Mouse (Mus musculus): ENCODE measurements around the gene Oxct2a. TPM values are rescaled to one million over a fixed set of nuclear protein-coding genes. Genes with fewer than 3 reads are reported as not detected.

The Oxct2a gene
- total and polyA plus RNA-seq, 2 experiments from 2014 or later: not detected

GRCm38 (mm10) chr4:123293661-123294443 is 29.6 kb downstream of the Oxct2a start:
- DNase-seq (ENCODE audit: low spot score): no peak
- 57% methylated on average over 7 of the region's 7 CpGs for WGBS
- TF ChIP-seq EP300 (IDR thresholded peaks at IDR 0.05; ENCODE audit: low read depth): no peak
- TF ChIP-seq CTCF (IDR thresholded peaks at IDR 0.05; ENCODE audit: low read depth): no peak

GRCm38 (mm10) chr4:123292989-123293388 is 30.4 kb downstream of the Oxct2a start:
- H3K4me3 ChIP-seq (ENCODE audit: low read depth, low read length): no peak overlapping the region
- H3K4me1 ChIP-seq (ENCODE audit: control insufficient read depth, insufficient read depth): no peaks in the 10 kb centered on the region
- no peaks in the 10 kb centered on the region for H3K9me3 ChIP-seq (replicated peaks; ENCODE audit: control insufficient read depth, low read length)
- ATAC-seq (ENCODE audit: insufficient read depth, low read depth) (no peak), DNase-seq (ENCODE audit: low spot score) (no peak)
- peaks cover 95% of the 10 kb centered on the region for H3K36me3 ChIP-seq (replicated peaks; ENCODE audit: control insufficient read depth, insufficient read depth, low read length)
- H3K9ac ChIP-seq (replicated peaks; ENCODE audit: low read depth, low read length): no peak overlapping the region
- H3K4me2 ChIP-seq (ENCODE audit: low read depth, low read length): no peak overlapping the region
- H3K27me3 ChIP-seq (ENCODE audit: control insufficient read depth, insufficient read depth, low read length): no peaks in the 10 kb centered on the region
- TF ChIP-seq CTCF (IDR thresholded peaks at IDR 0.05; ENCODE audit: low read depth): no peak
- TF ChIP-seq EP300 (IDR thresholded peaks at IDR 0.05; ENCODE audit: low read depth): no peak
- WGBS: 69% methylated on average over 7 of the region's 7 CpGs
- no peak overlapping the region for H3K27ac ChIP-seq (ENCODE audit: low read depth)

More at GRCm38 (mm10) chr4:123293661-123294443, 29.6 kb downstream of the Oxct2a start:
- no peak for ATAC-seq (ENCODE audit: insufficient read depth, low read depth)
- Histone ChIP-seq H3K27me3 (ENCODE audit: control insufficient read depth, insufficient read depth, low read length) (no peaks in the 10 kb centered on the region), H3K36me3 (replicated peaks; ENCODE audit: control insufficient read depth, insufficient read depth, low read length) (peaks cover 92% of the 10 kb centered on the region), H3K4me1 (ENCODE audit: control insufficient read depth, insufficient read depth) (no peaks in the 10 kb centered on the region), H3K9ac (replicated peaks; ENCODE audit: low read depth, low read length) (no peak overlapping the region), H3K4me2 (ENCODE audit: low read depth, low read length) (no peak overlapping the region), H3K4me3 (ENCODE audit: low read depth, low read length) (no peak overlapping the region), H3K9me3 (replicated peaks; ENCODE audit: control insufficient read depth, low read length) (no peaks in the 10 kb centered on the region), H3K27ac (ENCODE audit: low read depth) (no peak overlapping the region)

GRCm38 (mm10) chr4:123292390-123292789 is 31.0 kb downstream of the Oxct2a start:
- DNase-seq (ENCODE audit: low spot score) (no peak), ATAC-seq (ENCODE audit: insufficient read depth, low read depth) (no peak)
- no peak overlapping the region for H3K27ac ChIP-seq (ENCODE audit: low read depth)
- H3K4me3 ChIP-seq (ENCODE audit: low read depth, low read length): no peak overlapping the region
- no peaks in the 10 kb centered on the region for H3K9me3 ChIP-seq (replicated peaks; ENCODE audit: control insufficient read depth, low read length)
- H3K36me3 ChIP-seq (replicated peaks; ENCODE audit: control insufficient read depth, insufficient read depth, low read length): peaks cover 95% of the 10 kb centered on the region
- no peak overlapping the region for H3K9ac ChIP-seq (replicated peaks; ENCODE audit: low read depth, low read length)
- H3K27me3 ChIP-seq (ENCODE audit: control insufficient read depth, insufficient read depth, low read length): no peaks in the 10 kb centered on the region
- no peaks in the 10 kb centered on the region for H3K4me1 ChIP-seq (ENCODE audit: control insufficient read depth, insufficient read depth)
- WGBS: 69% methylated on average over 3 of the region's 3 CpGs
- TF ChIP-seq CTCF (IDR thresholded peaks at IDR 0.05; ENCODE audit: low read depth): no peak
- no peak for TF ChIP-seq EP300 (IDR thresholded peaks at IDR 0.05; ENCODE audit: low read depth)
- H3K4me2 ChIP-seq (ENCODE audit: low read depth, low read length): no peak overlapping the region

- Histone ChIP-seq H3K9ac (replicated peaks; ENCODE audit: low read depth, low read length) (no peak overlapping the region), H3K36me3 (replicated peaks; ENCODE audit: control insufficient read depth, insufficient read depth, low read length) (peaks cover 73% of the 10 kb centered on the region), H3K9me3 (replicated peaks; ENCODE audit: control insufficient read depth, low read length) (no peaks in the 10 kb centered on the region), H3K27me3 (ENCODE audit: control insufficient read depth, insufficient read depth, low read length) (no peaks in the 10 kb centered on the region), H3K4me1 (ENCODE audit: control insufficient read depth, insufficient read depth) (peaks cover 25% of the 10 kb centered on the region), H3K4me3 (ENCODE audit: low read depth, low read length) (no peak overlapping the region), H3K27ac (ENCODE audit: low read depth) (no peak overlapping the region), H3K4me2 (ENCODE audit: low read depth, low read length) (no peak overlapping the region)
- ATAC-seq (ENCODE audit: insufficient read depth, low read depth) (no peak), DNase-seq (ENCODE audit: low spot score) (no peak)
- TF ChIP-seq EP300 (IDR thresholded peaks at IDR 0.05; ENCODE audit: low read depth) (no peak), CTCF (IDR thresholded peaks at IDR 0.05; ENCODE audit: low read depth) (no peak)
- 83% methylated on average over 12 of the region's 12 CpGs for WGBS
Observed at GRCm38 (mm10) chr4:123289038-123289437, 34.4 kb downstream of the Oxct2a start.

GRCm38 (mm10) chr4:123286790-123287189 is 36.6 kb downstream of the Oxct2a start:
- no peaks in the 10 kb centered on the region for H3K9me3 ChIP-seq (replicated peaks; ENCODE audit: control insufficient read depth, low read length)
- H3K9ac ChIP-seq (replicated peaks; ENCODE audit: low read depth, low read length): no peak overlapping the region
- TF ChIP-seq EP300 (IDR thresholded peaks at IDR 0.05; ENCODE audit: low read depth): no peak
- peaks cover 29% of the 10 kb centered on the region for H3K4me1 ChIP-seq (ENCODE audit: control insufficient read depth, insufficient read depth)
- ATAC-seq (ENCODE audit: insufficient read depth, low read depth) (no peak), DNase-seq (ENCODE audit: low spot score) (no peak)
- no peak overlapping the region for H3K4me2 ChIP-seq (ENCODE audit: low read depth, low read length)
- peaks cover 51% of the 10 kb centered on the region for H3K36me3 ChIP-seq (replicated peaks; ENCODE audit: control insufficient read depth, insufficient read depth, low read length)
- no peak overlapping the region for H3K4me3 ChIP-seq (ENCODE audit: low read depth, low read length)
- H3K27me3 ChIP-seq (ENCODE audit: control insufficient read depth, insufficient read depth, low read length): no peaks in the 10 kb centered on the region
- H3K27ac ChIP-seq (ENCODE audit: low read depth): no peak overlapping the region
- 55% methylated on average over 2 of the region's 2 CpGs for WGBS
